16 mouse cellular contexts compared by ENCODE assay signal in genomic region chr4:73488297-73489049, GRCm38 (mm10).
DNase-seq lines count a peak whose midpoint lies in the region; ATAC-seq and TF ChIP-seq lines count a peak whose summit lies in the region.
"Had no signal": no experiment of that assay in that cellular context is flagged by ENCODE, and none has a peak within 500 bp of the region (broad histone marks: within the 10 kb centered on the region; RNA-seq: fewer than 3 reads in every experiment).

No protein-coding gene starts in this region.

- no peak for TF ChIP-seq CTCF in hindbrain, postnatal 0 days (IDR thresholded peaks at IDR 0.05; ENCODE audit: low read depth)
- TF ChIP-seq CTCF in cerebellum, adult 2 months (IDR thresholded peaks at IDR 0.05; ENCODE audit: borderline replicate concordance, insufficient read depth, low read depth, low read length): no peak

- no peaks in the 10 kb centered on the region for H3K27me3 ChIP-seq in kidney, embryonic 14.5 days (ENCODE audit: control insufficient read depth, insufficient read depth, low read length)
- no peaks in the 10 kb centered on the region for H3K27me3 ChIP-seq in hindbrain, postnatal 0 days (ENCODE audit: insufficient read depth, low read length)
- no peaks in the 10 kb centered on the region for H3K27me3 ChIP-seq in neural tube, embryonic 11.5 days (ENCODE audit: control insufficient read depth, insufficient read depth, low read length)
- H3K27me3 ChIP-seq in cerebellum, adult 2 months (ENCODE audit: control insufficient read depth, insufficient read depth, low read length): no peaks in the 10 kb centered on the region
- H3K27me3 ChIP-seq: liver, embryonic 15.5 days had no signal

- peak; percentile 92 for ATAC-seq in kidney, embryonic 14.5 days (ENCODE audit: low FRiP score, low TSS enrichment)
- ATAC-seq in hindbrain, postnatal 0 days: peak; percentile 66
- peak; percentile 96 for ATAC-seq in neural tube, embryonic 11.5 days (ENCODE audit: insufficient read depth, low FRiP score, low TSS enrichment)
- ATAC-seq in megakaryocyte, adult 5-6 weeks (ENCODE audit: poor library complexity, severe bottlenecking): no peak
- ATAC-seq: activated CD4-positive, CD25-positive, alpha-beta regulatory T cell, adult 4 months had no signal

- H3K9ac ChIP-seq in kidney, embryonic 14.5 days (ENCODE audit: low read depth, low read length): no peak overlapping the region
- no peak overlapping the region for H3K9ac ChIP-seq in hindbrain, postnatal 0 days (replicated peaks; ENCODE audit: low read length)
- no peak overlapping the region for H3K9ac ChIP-seq in neural tube, embryonic 11.5 days (ENCODE audit: low read length)
- H3K9ac ChIP-seq: liver, embryonic 15.5 days had no signal

- no peak overlapping the region for H3K4me2 ChIP-seq in kidney, embryonic 14.5 days (replicated peaks; ENCODE audit: low read depth, low read length)
- H3K4me2 ChIP-seq in hindbrain, postnatal 0 days (ENCODE audit: low read depth, low read length): no peak overlapping the region
- H3K4me2 ChIP-seq in neural tube, embryonic 11.5 days (ENCODE audit: low read depth): no peak overlapping the region
- H3K4me2 ChIP-seq: liver, embryonic 15.5 days had no signal

- H3K4me3 ChIP-seq in kidney, embryonic 14.5 days (ENCODE audit: low read length): no peak overlapping the region
- no peak overlapping the region for H3K4me3 ChIP-seq in hindbrain, postnatal 0 days (ENCODE audit: low read length)
- no peak overlapping the region for H3K4me3 ChIP-seq in neural tube, embryonic 11.5 days (ENCODE audit: low read depth, low read length)
- no peak overlapping the region for H3K4me3 ChIP-seq in cerebellum, adult 2 months (replicated peaks; ENCODE audit: insufficient read depth, low read depth, low read length)
- H3K4me3 ChIP-seq: liver, embryonic 15.5 days had no signal

- H3K4me1 ChIP-seq in kidney, embryonic 14.5 days (ENCODE audit: control insufficient read depth, insufficient read depth, low read length): no peaks in the 10 kb centered on the region
- H3K4me1 ChIP-seq in hindbrain, postnatal 0 days (ENCODE audit: insufficient read depth, low read length): no peaks in the 10 kb centered on the region
- H3K4me1 ChIP-seq in neural tube, embryonic 11.5 days (ENCODE audit: control insufficient read depth, insufficient read depth, low read length): peaks cover 9% of the 10 kb centered on the region
- H3K4me1 ChIP-seq in cerebellum, adult 2 months (ENCODE audit: control insufficient read depth, insufficient read depth, low read length): no peaks in the 10 kb centered on the region
- H3K4me1 ChIP-seq: liver, embryonic 15.5 days had no signal

- H3K36me3 ChIP-seq in kidney, embryonic 14.5 days (ENCODE audit: control insufficient read depth, insufficient read depth, low read length): no peaks in the 10 kb centered on the region
- no peaks in the 10 kb centered on the region for H3K36me3 ChIP-seq in hindbrain, postnatal 0 days (ENCODE audit: insufficient read depth, low read length)
- no peaks in the 10 kb centered on the region for H3K36me3 ChIP-seq in neural tube, embryonic 11.5 days (ENCODE audit: control insufficient read depth, insufficient read depth, low read length)
- H3K36me3 ChIP-seq: liver, embryonic 15.5 days had no signal

- 23% methylated on average over 4 of the region's 4 CpGs for WGBS in kidney, embryonic 14.5 days
- 37% methylated on average over 4 of the region's 4 CpGs for WGBS in hindbrain, postnatal 0 days
- 20% methylated on average over 4 of the region's 4 CpGs for WGBS in neural tube, embryonic 11.5 days
- WGBS in cerebellum, adult 2 months: 38% methylated on average over 4 of the region's 4 CpGs

- H3K27ac ChIP-seq in kidney, embryonic 14.5 days (ENCODE audit: low read depth, low read length): no peak overlapping the region
- H3K27ac ChIP-seq in hindbrain, postnatal 0 days: no peak overlapping the region
- no peak overlapping the region for H3K27ac ChIP-seq in neural tube, embryonic 11.5 days (ENCODE audit: low read depth, low read length)
- no peak overlapping the region for H3K27ac ChIP-seq in cerebellum, adult 2 months (ENCODE audit: insufficient read depth, low read length)
- H3K27ac ChIP-seq: liver, embryonic 15.5 days; macrophage; stomach, postnatal 0 days had no signal

- no peak for TF ChIP-seq POLR2A in cerebellum, adult 2 months (IDR thresholded peaks at IDR 0.05; ENCODE audit: borderline replicate concordance, insufficient read depth, low read length)

- no peak for DNase-seq in kidney, adult 18-20 months
- DNase-seq in embryo, embryonic 11.5 days (ENCODE audit: low read depth, low spot score): peak; percentile 51
- DNase-seq in hindbrain, postnatal 0 days (ENCODE audit: low spot score): peak; percentile 68
- peak; percentile 63 for DNase-seq in neural tube, embryonic 11.5 days (ENCODE audit: low spot score)
- DNase-seq in adrenal gland, postnatal 10 days: no peak
- DNase-seq in cerebellum, adult 2 months: no peak
- DNase-seq: cerebellum, postnatal 25 days; heart, adult 18-20 months; heart, postnatal 10 days; kidney, postnatal 10 days had no signal

- no peaks in the 10 kb centered on the region; the same call in 1 of the 2 replicates for H3K9me3 ChIP-seq in kidney, embryonic 14.5 days (ENCODE audit: control insufficient read depth, low read length)
- no peaks in the 10 kb centered on the region for H3K9me3 ChIP-seq in hindbrain, postnatal 0 days (ENCODE audit: low read length)
- no peaks in the 10 kb centered on the region for H3K9me3 ChIP-seq in neural tube, embryonic 11.5 days (ENCODE audit: control insufficient read depth, low read length)
- H3K9me3 ChIP-seq: liver, embryonic 15.5 days had no signal

Comparison
In these comparisons a context has a peak if more than half of its experiments do, and no peak if none do; other contexts are left out.
1. DNase-seq: peak in embryo, embryonic 11.5 days (single experiment), hindbrain, postnatal 0 days (single experiment) and neural tube, embryonic 11.5 days (single experiment); none in kidney, adult 18-20 months (single experiment), adrenal gland, postnatal 10 days (single experiment) and cerebellum, adult 2 months (0 of 2).